Mouse (Mus musculus): ENCODE measurements around the gene Iglon5. TPM values are rescaled to one million over a fixed set of nuclear protein-coding genes. Genes with fewer than 3 reads are reported as not detected.

The Iglon5 gene
- total RNA-seq (2021), result 10 to 100 TPM; 21.4 to 23.2 TPM
- long read RNA-seq, partial matches to known transcripts, result 0 of 4 reads
- long read RNA-seq, other reads (novel, unspliced or antisense), result 4 of 4 reads

- DNase-seq (ENCODE audit: low spot score in 2 of 2), result no peak
These were observed at the start of gene Iglon5 for GRCm38 (mm10) chr7:43489631-43490125. Iglon5 (minus strand) TSS chr7:43490075.

- no peak for DNase-seq (ENCODE audit: low spot score in 2 of 2)
These were observed 48.6 kb upstream of the Iglon5 start for GRCm38 (mm10) chr7:43538524-43538923.

- no peak for DNase-seq (ENCODE audit: low spot score in 2 of 2)
These were observed 43.1 kb upstream of the Iglon5 start for GRCm38 (mm10) chr7:43532936-43533505.

GRCm38 (mm10) chr7:43530216-43530785 lies 40.4 kb upstream of the Iglon5 start:
- no peak for DNase-seq (ENCODE audit: low spot score in 2 of 2)

- DNase-seq (ENCODE audit: low spot score in 2 of 2), result no peak
These were observed 35.4 kb upstream of the Iglon5 start for GRCm38 (mm10) chr7:43525313-43525712.

GRCm38 (mm10) chr7:43522776-43523175 lies 32.9 kb upstream of the Iglon5 start:
- no peak for DNase-seq (ENCODE audit: low spot score in 2 of 2)

- DNase-seq (ENCODE audit: low spot score in 2 of 2), result peak in 1 of 2 experiments; percentile 14
These were observed 28.5 kb upstream of the Iglon5 start for GRCm38 (mm10) chr7:43518341-43518740.

- no peak for DNase-seq (ENCODE audit: low spot score in 2 of 2)
These were observed 25.2 kb upstream of the Iglon5 start for GRCm38 (mm10) chr7:43515076-43515475.

GRCm38 (mm10) chr7:43512519-43512918 lies 22.6 kb upstream of the Iglon5 start:
- no peak for DNase-seq (ENCODE audit: low spot score in 2 of 2)

GRCm38 (mm10) chr7:43511707-43512478 lies 22.0 kb upstream of the Iglon5 start:
- DNase-seq (ENCODE audit: low spot score in 2 of 2), result no peak

GRCm38 (mm10) chr7:43495343-43496021 lies 5.6 kb upstream of the Iglon5 start:
- DNase-seq (ENCODE audit: low spot score in 2 of 2), result peak; percentile 36 to 78

- DNase-seq (ENCODE audit: low spot score in 2 of 2), result no peak
These were observed 986 bp upstream of the Iglon5 start for GRCm38 (mm10) chr7:43490861-43491260.

GRCm38 (mm10) chr7:43490182-43490584 lies 308 bp upstream of the Iglon5 start:
- DNase-seq (ENCODE audit: low spot score in 2 of 2), result peak; percentile 58 to 75

- DNase-seq (ENCODE audit: low spot score in 2 of 2), result peak in 1 of 2 experiments; percentile 23
These were observed 1.2 kb downstream of the Iglon5 start for GRCm38 (mm10) chr7:43488646-43489045.

GRCm38 (mm10) chr7:43483236-43483635 lies 6.6 kb downstream of the Iglon5 start:
- no peak for DNase-seq (ENCODE audit: low spot score in 2 of 2)

- no peak for DNase-seq (ENCODE audit: low spot score in 2 of 2)
These were observed 7.7 kb downstream of the Iglon5 start for GRCm38 (mm10) chr7:43482090-43482716.

- peak; percentile 64 to 80 for DNase-seq (ENCODE audit: low spot score in 2 of 2)
These were observed 8.7 kb downstream of the Iglon5 start for GRCm38 (mm10) chr7:43481191-43481590.

- no peak for DNase-seq (ENCODE audit: low spot score in 2 of 2)
These were observed 13.5 kb downstream of the Iglon5 start for GRCm38 (mm10) chr7:43476376-43476775.

- DNase-seq (ENCODE audit: low spot score in 2 of 2), result no peak
These were observed 14.2 kb downstream of the Iglon5 start for GRCm38 (mm10) chr7:43475706-43476105.

- DNase-seq (ENCODE audit: low spot score in 2 of 2), result peak in 1 of 2 experiments; percentile 35
These were observed 19.5 kb downstream of the Iglon5 start for GRCm38 (mm10) chr7:43470373-43470772.

All from layer of hippocampus, adult 18-20 months (tissue).